Mouse (Mus musculus) urinary bladder, postnatal 10 days (tissue): ENCODE data around the gene Gm21988.
A peak's percentile ranks its signal among the peaks of the same experiment; 100 is the strongest.

Source experiments
- DNase-seq: peaks from one replicate; pipeline ENCODE4 v3.0.0; 2022; ENCODE audit warnings: low spot score

The Gm21988 gene

DNA sequence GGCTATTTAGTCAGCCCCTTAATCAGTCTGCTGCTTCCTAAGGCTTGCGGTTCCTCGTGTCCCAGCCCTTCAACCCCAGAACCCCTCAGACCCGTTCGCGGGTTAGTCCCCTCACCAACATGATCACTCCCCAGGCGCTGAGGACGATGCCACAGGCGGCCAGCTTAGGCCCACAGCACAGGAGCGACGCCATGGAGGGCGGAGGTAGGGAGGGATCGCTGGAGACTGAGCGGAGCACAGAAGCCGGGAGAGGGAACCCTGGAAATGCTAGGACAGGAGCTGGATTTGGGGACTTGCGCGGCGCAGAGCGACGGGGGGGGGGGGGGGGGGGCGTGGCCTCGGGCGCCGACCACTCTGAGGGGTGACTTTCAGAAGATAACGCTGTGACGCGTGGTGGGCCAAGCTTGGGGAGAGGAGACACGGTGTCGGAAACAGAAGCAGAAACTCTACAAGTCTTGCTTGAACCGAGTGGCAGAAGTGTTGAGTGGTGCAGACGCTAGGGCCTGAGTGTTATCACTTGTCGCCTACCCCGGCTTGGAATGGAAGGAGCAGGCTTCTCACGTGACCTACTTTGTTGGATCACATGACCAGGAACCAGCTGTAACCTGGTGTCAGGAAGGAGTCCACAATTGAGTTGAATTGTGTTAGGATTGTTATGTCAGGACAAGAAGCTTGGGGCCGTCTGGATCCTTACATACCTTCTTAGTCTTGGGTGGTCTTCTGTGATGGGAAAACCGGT is at the start of gene Gm21988, which contains the start of gene Rnasek:
Gene Gm21988 (minus strand): TSS at position 290 of the 739 bp plus-strand sequence.
Gene Rnasek (minus strand): TSS at position 302 of the 739 bp plus-strand sequence.
- DNase-seq: no peak

DNA sequence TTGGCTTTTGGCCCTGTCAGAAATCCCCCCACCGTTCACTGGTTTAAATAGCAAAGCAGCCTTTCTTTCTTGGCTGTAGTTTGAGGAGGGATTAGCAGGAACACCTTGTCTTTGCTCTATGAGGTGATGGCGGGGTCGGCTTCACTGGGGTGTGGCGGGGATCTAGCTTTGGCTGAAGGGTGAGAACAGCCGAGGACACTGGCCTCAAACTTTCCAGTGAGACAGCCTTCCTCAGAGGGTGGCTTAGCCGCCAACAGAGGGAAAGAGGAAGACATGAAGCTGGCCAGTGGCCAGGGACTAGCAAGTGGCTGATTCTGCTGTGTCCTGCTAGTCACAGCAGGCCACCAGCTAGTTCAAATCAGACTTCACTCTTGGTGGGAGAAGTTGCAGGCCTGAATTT is 49.6 kb upstream of the Gm21988 start:
- no peak for DNase-seq

- no peak for DNase-seq
These were observed 48.5 kb upstream of the Gm21988 start for GRCm38 (mm10) chr11:70288102-70288501.

DNA sequence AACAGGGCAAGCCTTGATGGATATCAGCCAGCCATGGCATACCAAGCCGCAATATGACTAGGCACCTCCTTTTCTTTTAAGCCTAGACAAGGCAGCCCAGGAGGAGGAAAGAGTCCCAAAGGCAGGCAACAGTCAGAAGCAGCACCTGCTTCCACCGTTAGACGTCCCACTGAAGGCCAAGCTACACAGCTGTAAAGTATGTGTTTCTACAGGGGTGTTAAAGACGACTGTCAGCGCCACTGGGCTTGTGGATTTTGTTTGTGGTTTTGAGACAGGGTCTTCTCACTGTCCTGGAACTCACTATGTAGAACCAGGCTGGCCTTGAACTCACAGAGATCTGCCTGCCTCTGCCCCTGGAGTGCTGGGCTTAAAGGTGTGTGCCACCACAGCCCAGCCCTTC is 46.1 kb upstream of the Gm21988 start:
- no peak for DNase-seq

- no peak for DNase-seq
These were observed 45.1 kb upstream of the Gm21988 start for GRCm38 (mm10) chr11:70284757-70285156.

DNA sequence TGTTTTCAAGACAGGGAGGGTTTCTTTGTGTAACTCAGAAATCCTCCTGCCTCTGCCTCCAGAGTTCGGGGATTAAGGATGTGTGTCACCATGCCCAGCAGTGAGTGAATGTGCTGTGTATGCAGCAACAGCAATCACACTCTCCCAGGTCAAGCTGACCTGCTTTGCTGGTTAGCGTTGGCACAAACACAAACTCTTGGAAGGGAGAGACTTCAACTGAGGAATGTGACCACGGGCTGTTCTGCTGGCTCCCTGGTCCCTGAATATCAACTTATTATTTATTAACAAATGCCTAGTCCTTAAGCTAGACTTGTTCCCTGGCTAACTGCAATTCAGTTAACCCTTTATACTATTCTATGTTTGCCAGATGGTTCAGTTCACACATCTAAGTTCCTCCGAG is 44.0 kb upstream of the Gm21988 start:
- no peak for DNase-seq

DNA sequence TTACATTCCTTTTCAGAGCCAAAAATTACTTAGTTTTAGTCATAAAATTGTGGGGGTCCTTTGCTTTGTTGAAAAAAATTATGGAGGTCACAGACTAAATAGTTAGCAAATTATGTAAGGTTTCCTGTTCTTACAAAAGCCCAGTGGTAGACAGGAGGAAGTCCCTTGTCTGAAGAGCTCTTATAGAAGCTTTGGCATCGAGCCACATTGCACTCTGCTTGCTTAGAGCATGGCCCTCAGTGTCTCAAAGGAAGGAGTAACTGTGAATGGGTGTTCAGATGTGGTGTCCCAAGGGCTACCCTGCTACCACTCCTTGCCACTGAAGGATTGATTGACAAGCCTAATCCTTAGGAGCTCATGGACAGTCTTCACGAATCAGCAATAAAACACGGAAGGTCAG is 40.8 kb upstream of the Gm21988 start:
- DNase-seq: no peak

- DNase-seq: no peak
These were observed 39.3 kb upstream of the Gm21988 start for GRCm38 (mm10) chr11:70278961-70279360.

DNA sequence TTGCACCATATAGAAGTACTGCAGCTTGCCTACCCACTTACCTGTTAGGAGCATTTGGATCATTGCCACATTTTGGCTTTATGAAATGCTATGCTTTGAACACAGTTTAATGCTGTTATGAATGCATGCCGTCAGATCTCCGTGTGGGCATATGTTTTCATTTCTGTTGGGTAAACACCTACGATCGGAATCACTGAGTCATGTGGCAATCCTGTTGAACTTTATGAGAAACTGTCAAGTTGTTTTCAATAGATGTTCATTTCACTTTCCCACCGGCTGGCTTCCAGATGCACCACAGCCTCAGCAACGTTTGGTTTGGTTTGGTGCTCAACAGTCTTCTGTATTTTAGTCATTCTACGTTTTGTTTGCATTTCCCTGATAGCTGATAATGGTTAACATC is 32.0 kb upstream of the Gm21988 start:
- DNase-seq: no peak

GRCm38 (mm10) chr11:70266405-70266804 is 26.8 kb upstream of the Gm21988 start:
- no peak for DNase-seq

DNA sequence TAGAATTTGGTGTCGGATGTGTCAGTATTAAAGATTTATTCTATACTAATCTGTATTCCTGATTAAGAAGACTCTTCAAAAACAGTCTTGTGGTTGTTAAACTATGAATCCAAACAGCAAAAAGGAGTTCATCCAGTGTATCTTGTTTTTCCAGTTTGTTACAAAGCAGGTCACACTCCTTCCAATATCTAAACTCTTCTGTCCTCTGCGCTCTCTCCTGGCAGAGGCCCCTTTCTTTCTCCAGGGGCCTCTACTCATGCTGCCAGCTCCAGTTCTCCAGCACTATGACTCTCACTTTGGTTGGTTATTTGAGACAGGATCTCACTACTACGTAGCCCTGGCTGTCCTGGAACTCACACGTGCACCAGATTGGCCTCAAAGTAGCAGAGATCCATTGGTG is 26.2 kb upstream of the Gm21988 start:
- DNase-seq: no peak

- no peak for DNase-seq
These were observed 25.6 kb upstream of the Gm21988 start for GRCm38 (mm10) chr11:70265252-70265651.

- DNase-seq: no peak
These were observed 19.4 kb upstream of the Gm21988 start for GRCm38 (mm10) chr11:70259035-70259434.

DNA sequence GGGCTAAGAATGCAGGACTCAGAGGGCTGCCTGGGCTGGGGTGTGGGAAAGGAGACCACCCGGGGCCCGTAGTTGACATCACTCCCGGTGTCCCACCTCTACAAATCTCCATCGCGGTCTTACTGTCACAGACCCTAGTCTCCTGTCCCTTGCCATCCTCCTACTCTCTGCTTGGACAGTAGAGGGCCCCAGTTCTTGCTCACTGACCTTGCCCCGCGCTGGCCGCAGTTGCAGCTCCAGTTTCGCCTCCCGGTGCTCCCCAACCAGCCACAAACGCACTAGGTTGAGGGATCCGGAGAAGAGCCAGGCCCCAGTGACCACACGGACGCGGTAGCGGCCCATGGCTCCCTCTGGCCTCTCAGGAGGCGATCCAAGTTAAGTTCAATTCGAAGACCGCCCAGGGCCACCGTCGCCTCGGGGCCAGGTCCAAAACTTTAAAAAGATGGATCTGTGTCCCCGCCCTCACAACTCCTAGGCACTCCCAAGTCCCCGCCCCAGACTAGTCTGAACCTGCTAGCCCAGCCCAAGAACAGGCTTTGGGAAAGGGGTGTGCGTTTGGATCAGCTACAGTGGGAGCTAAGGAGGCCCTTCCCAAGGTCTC is 15.4 kb upstream of the Gm21988 start, which contains the start of gene Alox12:
Gene Alox12 (minus strand): TSS at position 423 of the 601 bp plus-strand sequence.
- no peak for DNase-seq

DNA sequence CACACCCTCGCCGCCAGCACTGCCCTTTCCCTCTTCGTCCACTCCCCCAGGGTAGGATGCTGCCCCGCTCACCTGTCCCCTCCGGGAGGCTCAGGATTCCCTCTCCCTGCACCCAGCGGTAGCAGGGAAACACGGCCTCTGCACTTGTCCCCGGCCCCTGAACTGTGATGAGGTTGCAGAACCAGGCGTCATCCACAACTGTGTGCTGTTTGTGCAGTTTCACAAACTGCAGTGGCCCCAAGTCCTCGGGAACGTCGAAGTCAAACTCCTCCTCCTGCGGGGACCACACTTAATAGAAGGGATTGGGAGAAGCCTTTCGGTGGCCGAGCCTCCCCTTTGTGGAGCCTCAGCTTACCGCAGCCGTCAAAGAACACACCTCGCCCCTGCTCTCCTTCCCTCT is 14.7 kb upstream of the Gm21988 start:
- no peak for DNase-seq

DNA sequence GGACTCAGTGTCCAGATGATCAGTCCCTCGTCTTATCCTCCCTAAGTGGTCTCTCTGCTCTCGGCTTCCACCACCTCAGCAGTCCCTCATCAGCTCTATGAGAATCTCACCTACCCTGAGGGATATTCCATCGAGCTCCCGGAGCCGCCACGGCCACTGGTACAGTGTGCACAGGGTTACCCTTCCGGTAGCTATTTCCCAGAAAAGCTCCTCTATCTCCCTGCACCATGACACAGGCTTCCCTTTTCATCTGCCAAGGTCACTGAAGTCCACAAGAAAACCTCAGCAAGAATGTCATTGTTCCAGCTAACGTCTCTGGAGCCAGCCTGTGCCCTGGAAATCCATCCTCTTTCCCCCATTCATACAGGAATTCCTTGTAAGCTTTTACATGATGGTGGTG is 12.2 kb upstream of the Gm21988 start:
- DNase-seq: no peak

- DNase-seq: no peak
These were observed 10.5 kb upstream of the Gm21988 start for GRCm38 (mm10) chr11:70250150-70250549.

- no peak for DNase-seq
These were observed 7.7 kb upstream of the Gm21988 start for GRCm38 (mm10) chr11:70247136-70247845.

DNA sequence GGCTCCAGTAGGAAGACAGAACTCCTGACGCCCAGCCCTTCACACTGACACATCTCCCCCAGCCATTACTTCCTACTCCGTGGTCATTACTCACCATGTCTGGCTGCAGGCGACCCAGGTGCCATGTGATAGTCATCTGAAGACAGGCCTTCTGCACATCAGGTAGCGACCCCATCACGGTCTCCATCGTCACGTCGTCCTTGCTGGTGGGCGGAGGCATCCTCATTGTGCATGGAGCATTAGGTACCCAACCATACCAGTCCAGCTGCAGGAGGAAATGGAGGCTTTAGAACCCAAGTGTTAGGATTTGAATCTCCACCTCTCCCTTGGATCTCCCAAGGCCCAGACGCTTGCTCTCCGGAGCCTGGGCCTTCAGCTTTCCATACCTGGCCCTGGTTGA is 3.0 kb upstream of the Gm21988 start:
- no peak for DNase-seq

DNA sequence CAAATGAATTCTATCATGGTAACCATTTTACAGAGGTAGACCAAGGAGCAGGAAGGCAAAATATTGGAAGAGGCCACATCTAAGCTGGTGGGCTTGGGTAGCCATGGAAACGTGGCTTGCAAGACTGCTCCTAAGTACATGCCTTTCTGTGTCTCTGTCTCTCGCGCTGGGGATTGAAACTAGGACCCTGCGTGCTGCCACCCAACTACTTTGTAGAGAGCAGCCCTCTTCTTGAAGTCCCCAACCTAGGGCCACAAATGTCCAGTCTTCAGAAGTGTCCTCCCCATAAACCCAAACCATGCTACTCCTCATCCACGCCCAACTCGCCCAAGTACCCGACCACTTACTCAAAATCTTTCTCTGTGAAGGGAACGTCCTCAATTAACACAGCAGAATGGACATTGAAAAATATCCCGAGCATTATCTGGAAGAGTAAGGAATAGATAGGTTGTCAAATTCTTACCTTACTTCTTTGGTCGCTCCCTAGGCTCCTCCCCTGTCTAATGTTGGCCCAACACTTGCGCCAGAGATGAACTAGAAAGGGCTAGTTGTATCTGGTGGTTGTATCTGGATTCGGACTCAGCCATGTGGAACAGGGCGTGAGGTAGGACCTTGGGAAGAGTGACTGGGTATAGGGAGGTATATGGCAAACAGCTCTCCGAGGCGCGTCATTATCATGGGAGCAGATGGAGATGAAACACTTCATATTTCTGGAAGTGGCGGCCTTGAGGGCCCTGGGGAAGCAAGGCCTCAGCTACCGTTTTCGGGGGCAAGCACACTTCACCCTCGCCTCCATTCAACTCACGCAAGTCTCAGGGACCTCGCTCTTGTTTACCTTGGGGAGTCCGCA is 814 bp downstream of the Gm21988 start:
- DNase-seq: no peak

DNA sequence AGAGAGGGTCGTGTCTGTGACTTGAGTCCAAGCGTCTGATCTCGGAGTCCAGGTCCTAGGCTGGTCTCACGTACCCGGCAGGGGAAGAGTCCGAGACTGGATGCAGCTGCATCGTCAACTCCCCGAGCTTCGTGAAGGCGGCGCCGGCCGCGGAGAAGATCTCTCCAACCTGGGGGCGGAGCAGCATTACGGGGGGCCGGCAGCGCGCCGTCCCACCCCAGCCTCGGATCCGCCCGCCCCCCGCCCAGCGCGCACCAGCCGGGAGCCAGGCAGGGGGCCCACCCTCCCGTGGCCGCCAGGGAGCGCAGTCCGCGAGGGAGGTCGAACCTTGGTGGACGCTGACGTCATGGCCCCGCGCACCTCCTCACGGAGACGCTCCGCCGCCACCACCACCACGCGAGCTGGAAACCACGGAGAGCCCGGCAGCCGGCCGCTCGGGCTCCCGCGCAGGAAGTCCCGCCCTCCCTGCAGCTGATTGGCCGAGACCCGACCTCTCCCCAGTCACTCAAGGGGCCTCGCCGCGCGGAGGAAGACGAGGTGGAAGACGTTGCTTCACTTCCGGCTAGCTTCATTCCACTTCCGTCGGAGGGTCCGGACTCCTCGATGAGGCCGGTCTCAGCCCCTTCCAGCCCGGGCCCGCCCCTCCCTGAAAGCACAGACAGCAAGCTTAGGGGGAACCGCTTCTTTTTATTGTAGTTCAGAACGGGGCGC is 2.0 kb downstream of the Gm21988 start, which contains the start of gene 0610010K14Rik:
Gene 0610010K14Rik (minus strand): TSS at position 458 of the 711 bp plus-strand sequence.
- peak; percentile 95 for DNase-seq
